Mouse (Mus musculus) cortical plate, adult 2 months (tissue): Measurements from ENCODE around the gene Alkbh7.

Source experiments
- CTCF ChIP-seq: fragments of 200-500 bp; IDR thresholded peaks from 2 replicates; pipeline ENCODE4 v1.5.1; 2011; ENCODE audit warnings: mild to moderate bottlenecking, control low read depth, low read length; ENCODE audit not compliant: insufficient read depth; ENCODE audit errors: extremely low read depth
- POLR2A ChIP-seq: fragments of 200-500 bp; IDR thresholded peaks from 2 replicates; pipeline ENCODE4 v1.6.1; 2011; ENCODE audit warnings: mild to moderate bottlenecking, low read length, control low read depth; ENCODE audit not compliant: insufficient read depth; ENCODE audit errors: extremely low read depth

DNA sequence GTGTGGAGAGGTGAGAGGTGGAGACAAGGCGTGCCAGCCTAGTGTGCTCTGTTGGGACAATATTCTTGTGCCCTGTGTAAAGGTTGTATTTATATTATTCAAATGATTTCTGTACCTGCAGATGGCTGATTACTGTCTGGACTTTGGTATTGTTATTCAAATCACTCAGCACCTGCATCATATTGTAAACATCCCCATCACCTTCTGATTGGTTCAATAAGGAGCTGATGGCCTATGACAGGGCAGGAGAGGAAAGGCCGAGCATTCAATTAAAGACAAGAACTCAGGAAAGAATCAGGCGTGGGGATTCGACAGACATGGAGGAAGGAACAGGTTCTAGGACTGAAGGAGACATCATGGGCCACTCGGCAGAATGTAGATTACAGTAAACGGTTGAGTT is 33.5 kb upstream of the Alkbh7 start:
- TF ChIP-seq CTCF = no peak
- TF ChIP-seq POLR2A = no peak
